Mouse (Mus musculus): ENCODE results near the gene Fam171a2. TPM values are rescaled to one million over a fixed set of nuclear protein-coding genes. Genes with fewer than 3 reads are reported as not detected.

Gene Fam171a2
- polyA plus RNA-seq, 1 experiment from 2014 or later = 0.86 TPM

DNA sequence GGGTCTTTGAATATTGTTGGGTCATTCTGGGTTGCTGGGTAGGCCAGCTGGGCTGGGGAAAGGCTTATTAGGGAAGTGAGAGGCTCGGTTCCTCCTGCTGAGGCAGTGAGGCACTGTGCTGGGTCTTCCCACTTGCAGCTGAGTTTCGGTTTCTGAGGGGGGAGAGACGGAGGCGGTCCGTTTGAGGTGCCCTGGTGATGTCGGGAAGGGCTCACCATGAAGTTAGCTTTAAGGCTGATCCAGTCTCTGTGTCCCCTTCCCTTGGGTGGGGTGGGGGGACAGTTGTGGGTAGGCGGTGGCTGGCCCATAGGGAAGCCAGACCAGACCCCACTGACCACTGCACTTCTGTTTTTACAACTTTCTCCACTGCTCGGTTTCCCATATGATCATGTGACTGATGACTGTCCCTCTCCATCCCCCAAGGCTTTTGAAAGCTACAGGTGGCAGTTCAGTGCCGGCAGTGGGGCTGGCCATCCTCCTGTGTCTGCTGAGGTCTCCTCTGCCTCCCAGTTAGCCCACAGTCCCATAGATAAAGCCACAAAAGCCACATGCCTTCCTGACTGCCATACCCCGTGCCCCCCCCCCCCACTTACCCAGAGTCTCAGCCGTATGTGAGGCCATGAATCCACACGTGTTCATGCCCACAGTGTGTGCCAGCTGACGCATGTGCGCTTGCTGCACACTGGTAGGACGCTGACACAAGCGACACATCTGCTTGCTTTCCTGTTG is 15.2 kb downstream of the Fam171a2 start:
- Histone ChIP-seq H3K4me3 (ENCODE audit: low read length) (0 out of 2 replicates have a peak overlapping the region, but pooled peaks have one; percentile 8), H3K4me2 (ENCODE audit: low read depth, low read length) (peak overlapping the region; percentile 17; the same call in 1 of the 2 replicates), H3K27me3 (replicated peaks; ENCODE audit: control insufficient read depth, insufficient read depth, low read length) (no peaks in the 10 kb centered on the region), H3K9me3 (ENCODE audit: control insufficient read depth, low read length) (no peaks in the 10 kb centered on the region), H3K36me3 (ENCODE audit: control insufficient read depth, insufficient read depth, low read length) (peaks cover 13% of the 10 kb centered on the region), H3K9ac (ENCODE audit: low read depth, low read length) (peak overlapping the region; percentile 16; the same call in 1 of the 2 replicates), H3K4me1 (ENCODE audit: control insufficient read depth, insufficient read depth, low read length) (peaks cover 23% of the 10 kb centered on the region), H3K27ac (ENCODE audit: low read length) (no peak overlapping the region)
- ATAC-seq = no peak
- WGBS = 64% methylated on average over 16 of the region's 16 CpGs

DNA sequence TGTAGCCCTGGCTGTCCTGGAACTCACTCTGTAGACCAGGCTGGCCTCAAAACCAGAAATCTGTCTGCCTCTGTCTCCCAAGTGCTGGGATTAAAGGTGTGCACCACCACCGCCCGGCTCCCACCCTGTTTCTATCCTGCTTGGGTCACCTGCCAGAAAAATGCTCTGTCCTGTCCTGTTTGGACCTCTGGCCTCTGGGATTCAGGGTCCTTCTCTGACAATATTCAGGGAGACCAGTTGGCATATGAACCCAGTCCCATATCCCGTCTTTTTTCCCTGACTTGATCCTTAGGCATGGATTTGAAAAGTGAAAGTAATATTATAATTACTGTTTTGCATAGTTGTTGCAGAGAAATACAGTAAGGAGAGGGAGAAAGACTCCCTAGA is 15.8 kb downstream of the Fam171a2 start:
- 83% methylated on average over 3 of the region's 3 CpGs for WGBS
- no peak for ATAC-seq
- H3K4me2 ChIP-seq (ENCODE audit: low read depth, low read length) = 0 out of 2 replicates have a peak overlapping the region, but pooled peaks have one; percentile 17
- peaks cover 19% of the 10 kb centered on the region for H3K4me1 ChIP-seq (ENCODE audit: control insufficient read depth, insufficient read depth, low read length)
- peaks cover 13% of the 10 kb centered on the region for H3K36me3 ChIP-seq (ENCODE audit: control insufficient read depth, insufficient read depth, low read length)
- no peaks in the 10 kb centered on the region for H3K9me3 ChIP-seq (ENCODE audit: control insufficient read depth, low read length)
- H3K9ac ChIP-seq (ENCODE audit: low read depth, low read length) = 0 out of 2 replicates have a peak overlapping the region, but pooled peaks have one; percentile 11
- H3K27me3 ChIP-seq (replicated peaks; ENCODE audit: control insufficient read depth, insufficient read depth, low read length) = no peaks in the 10 kb centered on the region
- H3K4me3 ChIP-seq (ENCODE audit: low read length) = 0 out of 2 replicates have a peak overlapping the region, but pooled peaks have one; percentile 8
- H3K27ac ChIP-seq (ENCODE audit: low read length) = no peak overlapping the region

DNA sequence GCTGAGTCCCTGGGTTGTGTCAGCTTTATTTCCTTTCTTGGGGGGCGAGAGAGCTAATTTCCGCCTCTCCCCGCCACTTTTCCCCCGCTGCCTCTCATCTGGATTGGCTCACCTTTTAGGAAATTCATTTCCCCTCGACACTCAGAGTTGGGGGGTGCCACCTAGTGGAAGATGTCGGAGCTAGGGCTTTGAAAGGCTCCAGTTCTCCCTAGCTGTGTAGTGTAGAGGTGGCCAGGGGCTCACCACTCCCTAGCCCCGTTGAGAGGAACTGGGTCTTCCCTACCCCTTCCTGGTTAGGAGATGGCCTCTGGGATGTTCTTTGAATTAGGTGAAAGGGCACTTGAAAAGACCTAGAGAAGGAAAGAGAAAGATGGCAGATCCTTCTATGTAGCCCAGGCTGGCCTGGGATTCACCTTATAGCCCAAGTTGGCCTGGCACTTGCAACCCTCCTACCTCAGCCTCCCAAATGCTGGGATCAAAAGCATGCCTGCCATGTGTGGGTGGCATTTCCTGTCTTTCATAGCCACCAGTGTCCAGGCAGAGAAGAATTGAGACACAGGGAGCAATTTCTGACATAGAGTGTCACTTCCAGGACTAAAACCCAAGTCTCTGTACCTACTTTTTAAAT is 16.4 kb downstream of the Fam171a2 start:
- Histone ChIP-seq H3K4me3 (ENCODE audit: low read length) (peak overlapping the region; percentile 71), H3K4me1 (ENCODE audit: control insufficient read depth, insufficient read depth, low read length) (peaks cover 19% of the 10 kb centered on the region), H3K9ac (ENCODE audit: low read depth, low read length) (peak overlapping the region; percentile 75), H3K36me3 (ENCODE audit: control insufficient read depth, insufficient read depth, low read length) (peaks cover 13% of the 10 kb centered on the region), H3K27me3 (replicated peaks; ENCODE audit: control insufficient read depth, insufficient read depth, low read length) (no peaks in the 10 kb centered on the region), H3K4me2 (ENCODE audit: low read depth, low read length) (peak overlapping the region; percentile 87), H3K9me3 (ENCODE audit: control insufficient read depth, low read length) (no peaks in the 10 kb centered on the region), H3K27ac (ENCODE audit: low read length) (peak overlapping the region; percentile 93)
- 0% methylated on average over 7 of the region's 7 CpGs for WGBS
- ATAC-seq = peak; percentile 27; the same call in 1 of the 2 replicates

DNA sequence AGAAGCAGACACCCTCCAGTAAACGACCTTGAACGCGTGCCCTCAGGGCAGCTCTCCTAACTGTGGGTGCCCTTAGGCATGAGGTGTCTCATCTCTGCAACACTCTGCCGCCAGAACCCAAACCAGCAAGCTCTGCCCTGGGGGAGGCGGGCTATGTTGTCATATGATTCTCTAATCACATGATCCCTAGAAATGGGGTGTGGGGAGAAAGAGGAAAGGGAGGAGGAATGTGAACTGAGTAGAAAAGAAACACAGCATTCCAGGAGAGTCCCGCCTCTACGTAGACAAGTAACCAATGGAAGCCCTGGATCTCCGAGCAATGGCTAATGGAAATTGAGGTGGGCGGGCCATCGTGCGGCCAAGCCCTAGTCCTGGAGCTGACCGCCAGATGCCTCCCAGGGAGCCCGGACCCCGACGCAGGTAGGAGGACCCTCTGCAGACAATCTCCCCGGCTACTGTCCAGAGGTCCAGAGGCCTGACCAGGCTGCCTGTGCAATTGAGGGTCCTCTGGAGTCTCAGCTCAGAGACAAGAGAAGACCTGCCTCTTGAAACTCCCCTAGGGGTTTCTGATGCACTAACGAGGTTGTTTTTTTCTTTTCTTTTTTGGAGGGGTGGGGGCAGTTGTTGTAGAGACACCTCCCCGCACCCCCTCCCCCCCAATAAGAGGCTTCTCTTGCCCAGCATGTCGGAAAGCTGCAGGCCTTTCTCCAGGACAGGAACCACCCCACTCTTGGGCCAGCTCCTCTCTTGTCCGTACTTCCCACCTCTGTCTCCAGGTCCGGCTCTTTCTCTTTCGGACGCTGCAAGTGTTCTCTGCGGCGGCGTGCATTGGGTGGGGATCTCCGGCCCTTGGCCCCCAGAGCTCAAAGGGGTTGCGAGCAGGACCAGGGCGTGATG is 17.1 kb downstream of the Fam171a2 start, which contains the start of gene Grn:
TSS of gene Grn (plus strand) at position 195 of the 897 bp plus-strand sequence.
- H3K4me2 ChIP-seq (ENCODE audit: low read depth, low read length) = peak within 1 kb of the TSS; percentile 87
- peaks cover 19% of the 10 kb centered on the region for H3K4me1 ChIP-seq (ENCODE audit: control insufficient read depth, insufficient read depth, low read length)
- H3K4me3 ChIP-seq (ENCODE audit: low read length) = peak within 1 kb of the TSS; percentile 71
- peak within 1 kb of the TSS; percentile 77 for H3K9ac ChIP-seq (ENCODE audit: low read depth, low read length)
- no peaks in the 10 kb centered on the region for H3K27me3 ChIP-seq (replicated peaks; ENCODE audit: control insufficient read depth, insufficient read depth, low read length)
- H3K36me3 ChIP-seq (ENCODE audit: control insufficient read depth, insufficient read depth, low read length) = peaks cover 8% of the 10 kb centered on the region
- no peaks in the 10 kb centered on the region for H3K9me3 ChIP-seq (ENCODE audit: control insufficient read depth, low read length)
- peak within 1 kb of the TSS; percentile 93 for H3K27ac ChIP-seq (ENCODE audit: low read length)
- WGBS = under 1% methylated on average over 29 of the region's 29 CpGs
- peak; percentile 95 for ATAC-seq

DNA sequence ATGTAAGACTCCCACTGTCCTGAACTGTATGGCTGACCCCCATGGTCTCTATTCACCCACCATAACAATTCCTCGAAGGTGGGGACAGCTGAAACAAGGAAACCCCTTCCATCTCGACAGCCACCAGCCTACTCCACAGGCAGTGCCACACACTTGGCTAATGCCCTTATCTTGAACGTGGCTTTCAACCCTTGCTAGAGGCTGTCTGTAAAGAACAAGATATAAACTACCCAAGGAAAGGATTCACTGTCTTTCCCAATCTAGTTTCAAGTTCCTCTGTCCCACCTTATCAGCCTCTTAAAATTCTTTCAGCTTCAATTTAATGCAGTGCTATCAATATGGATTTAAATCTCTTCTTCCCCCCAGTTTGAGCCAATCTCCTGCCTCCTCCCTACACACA is 17.9 kb downstream of the Fam171a2 start:
- Histone ChIP-seq H3K27me3 (replicated peaks; ENCODE audit: control insufficient read depth, insufficient read depth, low read length) (no peaks in the 10 kb centered on the region), H3K4me1 (ENCODE audit: control insufficient read depth, insufficient read depth, low read length) (peaks cover 19% of the 10 kb centered on the region), H3K36me3 (ENCODE audit: control insufficient read depth, insufficient read depth, low read length) (peaks cover under 1% of the 10 kb centered on the region; the same call in 1 of the 2 replicates), H3K4me2 (ENCODE audit: low read depth, low read length) (peak overlapping the region; percentile 87), H3K9me3 (ENCODE audit: control insufficient read depth, low read length) (no peaks in the 10 kb centered on the region), H3K4me3 (ENCODE audit: low read length) (peak overlapping the region; percentile 71), H3K9ac (ENCODE audit: low read depth, low read length) (peak overlapping the region; percentile 77), H3K27ac (ENCODE audit: low read length) (no peak overlapping the region)
- WGBS = 49% methylated on average over 3 of the region's 3 CpGs
- ATAC-seq = no peak

DNA sequence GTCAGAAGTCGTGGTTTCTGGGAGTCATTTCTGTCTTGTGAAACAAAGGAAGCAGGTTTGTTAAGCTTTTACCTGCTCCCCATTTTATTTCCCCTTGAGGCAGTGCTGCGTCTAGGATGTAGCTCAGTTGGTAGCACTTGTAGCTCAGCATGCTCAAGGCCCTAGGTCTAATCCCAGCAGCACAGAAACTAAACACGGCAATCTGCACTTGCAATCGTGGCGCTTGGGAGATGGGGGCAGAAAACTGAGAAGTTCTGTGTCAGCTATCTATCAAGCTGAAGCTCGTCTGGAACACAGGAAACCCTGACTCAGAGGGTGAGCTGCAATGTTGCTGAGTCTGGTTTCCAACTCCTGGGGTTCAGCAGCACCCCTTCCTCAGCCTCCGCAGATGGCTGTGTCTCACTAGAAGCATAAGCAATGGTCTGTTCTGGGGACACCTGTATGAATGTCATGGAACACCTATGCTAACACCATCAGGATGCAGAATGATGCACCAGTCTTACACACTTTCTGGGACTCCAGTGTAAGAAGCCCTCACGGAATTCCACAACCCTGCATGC is 18.4 kb downstream of the Fam171a2 start:
- Histone ChIP-seq H3K27ac (ENCODE audit: low read length) (no peak overlapping the region; the same call in 1 of the 2 replicates), H3K4me2 (ENCODE audit: low read depth, low read length) (peak overlapping the region; percentile 87), H3K27me3 (replicated peaks; ENCODE audit: control insufficient read depth, insufficient read depth, low read length) (no peaks in the 10 kb centered on the region), H3K4me1 (ENCODE audit: control insufficient read depth, insufficient read depth, low read length) (peaks cover 19% of the 10 kb centered on the region), H3K36me3 (ENCODE audit: control insufficient read depth, insufficient read depth, low read length) (no peaks in the 10 kb centered on the region), H3K4me3 (ENCODE audit: low read length) (peak overlapping the region; percentile 71; the same call in 1 of the 2 replicates), H3K9ac (ENCODE audit: low read depth, low read length) (peak overlapping the region; percentile 77; the same call in 1 of the 2 replicates), H3K9me3 (ENCODE audit: control insufficient read depth, low read length) (no peaks in the 10 kb centered on the region)
- 64% methylated on average over 8 of the region's 8 CpGs for WGBS
- ATAC-seq = no peak

DNA sequence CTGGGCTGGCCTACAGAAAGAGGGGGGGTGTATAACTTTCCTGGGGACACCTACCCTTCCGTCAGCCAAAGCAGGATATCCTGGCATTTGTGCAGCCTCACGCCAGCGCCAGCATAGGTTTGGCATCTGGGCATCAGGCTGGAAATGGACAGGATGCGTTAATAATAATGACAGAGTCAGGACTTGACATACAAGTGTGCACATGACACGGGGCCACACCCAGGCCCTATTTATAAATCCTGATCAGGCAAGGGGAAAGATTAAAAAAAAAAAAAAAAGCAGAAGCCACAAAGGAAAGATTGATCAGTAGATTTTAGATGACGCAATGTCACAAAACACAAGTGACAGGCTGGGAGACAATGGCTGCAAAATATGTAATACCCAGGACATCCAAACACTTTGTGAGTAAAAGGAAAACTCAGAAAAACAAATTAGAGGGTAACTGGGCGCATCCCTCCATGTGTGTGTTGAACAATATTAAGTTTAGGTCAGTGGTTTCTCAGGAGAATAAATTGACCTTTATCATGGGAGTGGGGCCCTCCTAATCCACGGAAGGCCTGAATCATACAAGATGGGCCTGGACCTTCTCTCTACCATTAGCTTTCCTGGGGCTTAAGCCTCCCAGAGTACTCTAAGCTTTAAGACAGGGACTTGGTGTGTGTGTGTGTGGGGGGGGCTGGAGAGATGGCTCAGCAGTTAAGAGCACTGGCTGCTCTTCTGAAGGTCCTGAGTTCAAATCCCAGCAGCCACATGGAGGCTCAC is 21.7 kb downstream of the Fam171a2 start:
- no peak overlapping the region for H3K27ac ChIP-seq (ENCODE audit: low read length)
- H3K36me3 ChIP-seq (ENCODE audit: control insufficient read depth, insufficient read depth, low read length) = no peaks in the 10 kb centered on the region
- 79% methylated on average over 8 of the region's 8 CpGs for WGBS
- no peaks in the 10 kb centered on the region for H3K27me3 ChIP-seq (replicated peaks; ENCODE audit: control insufficient read depth, insufficient read depth, low read length)
- no peak overlapping the region for H3K4me3 ChIP-seq (ENCODE audit: low read length)
- H3K4me1 ChIP-seq (ENCODE audit: control insufficient read depth, insufficient read depth, low read length) = peaks cover 7% of the 10 kb centered on the region
- H3K9ac ChIP-seq (ENCODE audit: low read depth, low read length) = no peak overlapping the region
- no peak overlapping the region for H3K4me2 ChIP-seq (ENCODE audit: low read depth, low read length)
- ATAC-seq = no peak
- H3K9me3 ChIP-seq (ENCODE audit: control insufficient read depth, low read length) = no peaks in the 10 kb centered on the region

DNA sequence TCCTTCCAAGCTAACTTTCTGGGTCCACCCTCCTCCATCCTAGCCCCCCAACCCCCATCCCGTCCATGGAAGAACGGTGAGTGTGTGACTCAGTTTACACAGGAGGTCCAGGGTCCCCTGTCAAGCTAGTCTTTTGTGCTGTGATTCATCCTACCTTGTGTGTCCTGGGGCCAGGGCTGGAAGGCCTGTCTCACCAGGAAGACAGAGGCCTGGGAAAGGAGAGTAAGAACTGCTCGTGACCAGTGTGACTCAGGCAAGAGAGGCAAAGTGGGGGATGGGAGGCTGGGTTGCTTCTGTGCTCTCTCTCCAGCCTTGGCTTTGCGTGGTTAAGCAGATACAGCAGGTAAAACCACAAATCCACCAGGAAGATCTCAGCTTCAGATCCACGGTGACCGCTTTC is 22.8 kb downstream of the Fam171a2 start:
- H3K36me3 ChIP-seq (ENCODE audit: control insufficient read depth, insufficient read depth, low read length) = no peaks in the 10 kb centered on the region
- H3K9me3 ChIP-seq (ENCODE audit: control insufficient read depth, low read length) = no peaks in the 10 kb centered on the region
- H3K27ac ChIP-seq (ENCODE audit: low read length) = no peak overlapping the region
- no peak for ATAC-seq
- no peaks in the 10 kb centered on the region for H3K27me3 ChIP-seq (replicated peaks; ENCODE audit: control insufficient read depth, insufficient read depth, low read length)
- peaks cover 5% of the 10 kb centered on the region for H3K4me1 ChIP-seq (ENCODE audit: control insufficient read depth, insufficient read depth, low read length)
- WGBS = 79% methylated on average over 6 of the region's 6 CpGs
- H3K4me2 ChIP-seq (ENCODE audit: low read depth, low read length) = no peak overlapping the region
- H3K9ac ChIP-seq (ENCODE audit: low read depth, low read length) = no peak overlapping the region
- no peak overlapping the region for H3K4me3 ChIP-seq (ENCODE audit: low read length)
